Mouse (Mus musculus): ENCODE measurements around the gene Tnnt3. TPM values are rescaled to one million over a fixed set of nuclear protein-coding genes. Genes with fewer than 3 reads are reported as not detected.

Tnnt3 gene
- polyA plus RNA-seq, 1 experiment: 1.6 TPM

DNA sequence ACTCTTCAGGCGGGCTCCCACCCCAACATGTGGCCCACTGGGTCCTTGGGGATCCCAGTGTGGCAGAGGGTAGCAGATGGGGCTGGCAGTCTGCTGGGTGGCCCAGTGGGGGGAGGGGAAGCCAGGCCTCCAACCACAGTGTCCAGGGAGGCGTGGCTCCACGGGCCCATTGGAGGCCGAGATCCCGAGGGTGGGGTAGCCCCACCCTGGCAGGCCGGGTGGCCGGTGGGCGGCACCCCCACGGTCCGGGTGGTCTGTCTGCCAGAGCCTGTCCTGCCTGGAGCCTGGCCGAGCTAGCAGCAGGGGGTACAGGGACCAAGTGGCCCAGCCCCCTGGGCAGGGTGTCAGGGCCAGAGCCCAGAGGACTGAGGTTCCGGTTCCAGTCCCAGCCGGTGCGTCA is 23.8 kb upstream of the Tnnt3 start:
- Histone ChIP-seq H3K4me1 (ENCODE audit: control insufficient read depth, insufficient read depth, insufficient read length) (peaks cover 18% of the 10 kb centered on the region), H3K36me3 (ENCODE audit: control insufficient read depth, insufficient read depth, low read length) (peaks cover 23% of the 10 kb centered on the region), H3K4me3 (ENCODE audit: extremely low read depth, insufficient read depth, insufficient read length) (no peak overlapping the region), H3K27ac (ENCODE audit: insufficient read depth, low read length) (no peak overlapping the region), H3K27me3 (ENCODE audit: control insufficient read depth, insufficient read depth, low read length) (no peaks in the 10 kb centered on the region)
- 87% methylated on average over 14 of the region's 14 CpGs for WGBS
- no peak for TF ChIP-seq CTCF (IDR thresholded peaks at IDR 0.05; ENCODE audit: extremely low read depth, insufficient read depth, insufficient read length, insufficient replicate concordance)
- DNase-seq (ENCODE audit: low read depth in 1 of 2, low spot score in 2 of 2): no peak

DNA sequence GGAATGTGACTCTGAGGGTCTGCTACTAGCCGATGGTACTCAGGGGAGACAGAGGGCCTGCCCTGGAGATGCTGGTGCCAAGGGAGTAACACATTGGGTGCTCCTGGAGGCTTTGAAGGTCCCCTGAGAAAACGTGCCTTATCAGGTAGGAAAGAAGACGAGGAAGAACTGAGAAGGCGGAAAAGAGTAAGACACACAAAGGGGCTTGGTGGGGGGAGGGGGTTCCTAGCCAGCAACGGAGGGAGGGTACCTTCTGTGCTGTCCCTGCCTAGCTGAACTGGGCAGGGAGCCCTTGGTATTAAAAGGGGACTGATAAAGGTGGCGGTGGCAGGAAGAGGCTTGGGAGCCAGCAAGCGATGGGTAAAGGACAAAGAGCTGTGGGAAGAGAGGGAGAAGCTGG is 23.0 kb upstream of the Tnnt3 start:
- DNase-seq (ENCODE audit: low read depth in 1 of 2, low spot score in 2 of 2): no peak
- Histone ChIP-seq H3K27ac (ENCODE audit: insufficient read depth, low read length) (no peak overlapping the region), H3K4me3 (ENCODE audit: extremely low read depth, insufficient read depth, insufficient read length) (no peak overlapping the region), H3K36me3 (ENCODE audit: control insufficient read depth, insufficient read depth, low read length) (peaks cover 17% of the 10 kb centered on the region), H3K27me3 (ENCODE audit: control insufficient read depth, insufficient read depth, low read length) (no peaks in the 10 kb centered on the region), H3K4me1 (ENCODE audit: control insufficient read depth, insufficient read depth, insufficient read length) (peaks cover 15% of the 10 kb centered on the region)
- 90% methylated on average over 7 of the region's 7 CpGs for WGBS
- TF ChIP-seq POLR2A (IDR thresholded peaks at IDR 0.05; ENCODE audit: low read depth, low read length) (no peak), CTCF (IDR thresholded peaks at IDR 0.05; ENCODE audit: extremely low read depth, insufficient read depth, insufficient read length, insufficient replicate concordance) (no peak)

DNA sequence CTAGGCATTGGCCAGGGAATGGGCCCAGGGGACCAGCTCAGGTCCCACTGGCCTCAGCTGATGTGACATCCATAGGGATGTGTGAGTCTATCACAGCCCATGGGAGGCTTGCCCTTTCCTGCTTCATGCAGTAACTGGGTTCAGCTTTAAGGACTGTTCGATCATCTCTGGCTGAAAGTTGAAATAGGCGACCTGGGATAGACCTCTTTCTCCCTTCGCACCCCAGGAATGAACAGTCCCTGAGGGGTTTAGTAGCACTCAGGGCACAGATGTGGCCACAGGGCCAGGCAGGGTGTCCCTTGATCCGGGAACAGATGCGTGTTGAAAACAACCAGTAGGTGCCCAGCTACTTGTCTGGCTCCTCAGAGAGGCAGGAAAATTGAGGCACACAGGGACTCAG is 22.4 kb upstream of the Tnnt3 start:
- no peak overlapping the region for H3K27ac ChIP-seq (ENCODE audit: insufficient read depth, low read length)
- no peak for TF ChIP-seq CTCF (IDR thresholded peaks at IDR 0.05; ENCODE audit: extremely low read depth, insufficient read depth, insufficient read length, insufficient replicate concordance)
- no peak for TF ChIP-seq POLR2A (IDR thresholded peaks at IDR 0.05; ENCODE audit: low read depth, low read length)
- WGBS: 84% methylated on average over 5 of the region's 5 CpGs
- peaks cover 11% of the 10 kb centered on the region for H3K4me1 ChIP-seq (ENCODE audit: control insufficient read depth, insufficient read depth, insufficient read length)
- peaks cover 15% of the 10 kb centered on the region for H3K36me3 ChIP-seq (ENCODE audit: control insufficient read depth, insufficient read depth, low read length)
- DNase-seq (ENCODE audit: low read depth in 1 of 2, low spot score in 2 of 2): no peak
- H3K27me3 ChIP-seq (ENCODE audit: control insufficient read depth, insufficient read depth, low read length): no peaks in the 10 kb centered on the region
- H3K4me3 ChIP-seq (ENCODE audit: extremely low read depth, insufficient read depth, insufficient read length): no peak overlapping the region

DNA sequence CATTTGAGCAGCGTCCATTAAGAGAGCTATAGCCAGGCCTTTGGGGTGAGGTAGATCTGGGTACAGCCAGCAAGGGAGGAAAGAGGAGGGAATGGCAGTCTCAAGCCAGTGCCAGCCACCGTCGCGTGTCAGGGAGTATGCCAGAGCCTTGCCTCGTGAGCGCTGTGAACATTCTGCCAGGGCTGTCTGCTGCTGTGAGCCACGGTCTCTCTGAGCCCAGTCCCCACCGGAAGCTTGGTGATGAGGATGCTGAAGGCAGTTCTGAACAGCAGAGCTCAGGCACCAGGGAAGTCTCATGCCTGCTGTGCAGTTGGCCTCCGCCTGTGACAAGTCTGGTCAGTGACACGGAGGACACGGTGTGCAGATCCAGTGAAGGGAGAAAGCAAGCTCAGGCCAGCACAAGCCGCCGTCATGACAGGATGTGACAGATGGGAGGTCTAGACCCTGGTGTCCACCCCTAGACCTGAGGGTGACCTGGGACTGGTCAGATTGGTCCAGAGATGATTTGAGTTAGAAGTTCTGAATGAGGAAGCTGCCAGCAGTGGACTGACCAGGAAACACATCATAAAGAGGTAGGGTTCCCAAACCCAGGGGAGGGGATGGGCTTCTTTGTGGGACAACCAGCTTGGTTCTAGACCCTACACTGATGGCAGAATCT is 21.7 kb upstream of the Tnnt3 start:
- H3K36me3 ChIP-seq (ENCODE audit: control insufficient read depth, insufficient read depth, low read length): peaks cover 11% of the 10 kb centered on the region
- H3K27me3 ChIP-seq (ENCODE audit: control insufficient read depth, insufficient read depth, low read length): no peaks in the 10 kb centered on the region
- 87% methylated on average over 13 of the region's 13 CpGs for WGBS
- no peak overlapping the region for H3K27ac ChIP-seq (ENCODE audit: insufficient read depth, low read length)
- TF ChIP-seq POLR2A (IDR thresholded peaks at IDR 0.05; ENCODE audit: low read depth, low read length): no peak
- TF ChIP-seq CTCF (IDR thresholded peaks at IDR 0.05; ENCODE audit: extremely low read depth, insufficient read depth, insufficient read length, insufficient replicate concordance): no peak
- H3K4me1 ChIP-seq (ENCODE audit: control insufficient read depth, insufficient read depth, insufficient read length): peaks cover 6% of the 10 kb centered on the region; the same call in 1 of the 2 replicates
- no peak overlapping the region for H3K4me3 ChIP-seq (ENCODE audit: extremely low read depth, insufficient read depth, insufficient read length)
- DNase-seq (ENCODE audit: low read depth in 1 of 2, low spot score in 2 of 2): no peak

DNA sequence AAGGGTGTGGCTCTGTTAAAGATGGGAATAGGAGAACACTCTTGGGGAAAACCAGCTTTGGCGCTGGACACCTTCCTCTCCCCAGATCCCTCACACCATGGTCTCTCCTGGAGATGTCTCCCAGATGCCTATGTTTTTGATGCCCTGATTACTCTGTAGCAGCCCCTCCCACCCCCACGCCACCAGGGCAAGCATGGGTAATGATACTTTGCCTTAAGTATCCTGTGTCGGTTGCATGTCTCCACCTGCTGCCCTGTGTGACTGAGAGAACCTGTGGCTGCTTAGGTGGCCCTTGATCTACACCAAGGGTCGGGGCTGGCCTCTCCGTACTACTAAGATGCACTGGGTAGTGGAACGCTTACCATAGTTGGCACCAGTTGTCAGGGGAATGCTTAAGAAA is 20.6 kb upstream of the Tnnt3 start:
- no peak overlapping the region for H3K4me3 ChIP-seq (ENCODE audit: extremely low read depth, insufficient read depth, insufficient read length)
- no peak for TF ChIP-seq CTCF (IDR thresholded peaks at IDR 0.05; ENCODE audit: extremely low read depth, insufficient read depth, insufficient read length, insufficient replicate concordance)
- no peak for TF ChIP-seq POLR2A (IDR thresholded peaks at IDR 0.05; ENCODE audit: low read depth, low read length)
- H3K36me3 ChIP-seq (ENCODE audit: control insufficient read depth, insufficient read depth, low read length): peaks cover 1% of the 10 kb centered on the region
- H3K4me1 ChIP-seq (ENCODE audit: control insufficient read depth, insufficient read depth, insufficient read length): peaks cover 2% of the 10 kb centered on the region; the same call in 1 of the 2 replicates
- 88% methylated on average over 6 of the region's 6 CpGs for WGBS
- no peak overlapping the region for H3K27ac ChIP-seq (ENCODE audit: insufficient read depth, low read length)
- DNase-seq (ENCODE audit: low read depth in 1 of 2, low spot score in 2 of 2): no peak
- no peaks in the 10 kb centered on the region for H3K27me3 ChIP-seq (ENCODE audit: control insufficient read depth, insufficient read depth, low read length)

DNA sequence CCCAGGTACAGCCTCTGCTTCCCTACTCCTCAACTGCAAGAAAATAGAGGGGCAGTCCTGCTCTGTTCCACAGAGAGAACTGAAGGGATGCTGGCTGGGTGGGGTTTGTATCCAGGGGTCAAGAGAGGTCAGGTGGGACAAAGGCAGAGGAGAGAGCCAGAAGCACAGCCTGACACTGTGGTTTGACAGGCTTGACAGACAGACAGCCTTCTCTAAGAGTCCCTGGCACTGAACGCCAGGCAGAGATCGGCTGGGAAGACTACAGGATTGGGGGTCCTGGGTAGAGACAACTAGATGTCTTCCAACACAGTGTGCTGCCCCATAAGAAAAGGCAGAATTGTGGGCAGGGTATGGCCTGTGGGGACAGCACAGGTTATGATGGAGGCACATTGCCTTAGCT is 20.1 kb upstream of the Tnnt3 start:
- DNase-seq (ENCODE audit: low read depth in 1 of 2, low spot score in 2 of 2): no peak
- Histone ChIP-seq H3K27me3 (ENCODE audit: control insufficient read depth, insufficient read depth, low read length) (no peaks in the 10 kb centered on the region), H3K36me3 (ENCODE audit: control insufficient read depth, insufficient read depth, low read length) (peaks cover 1% of the 10 kb centered on the region), H3K27ac (ENCODE audit: insufficient read depth, low read length) (no peak overlapping the region), H3K4me1 (ENCODE audit: control insufficient read depth, insufficient read depth, insufficient read length) (peaks cover 2% of the 10 kb centered on the region; the same call in 1 of the 2 replicates), H3K4me3 (ENCODE audit: extremely low read depth, insufficient read depth, insufficient read length) (no peak overlapping the region)
- WGBS: 90% methylated on average over 2 of the region's 2 CpGs
- TF ChIP-seq CTCF (IDR thresholded peaks at IDR 0.05; ENCODE audit: extremely low read depth, insufficient read depth, insufficient read length, insufficient replicate concordance) (no peak), POLR2A (IDR thresholded peaks at IDR 0.05; ENCODE audit: low read depth, low read length) (no peak)

DNA sequence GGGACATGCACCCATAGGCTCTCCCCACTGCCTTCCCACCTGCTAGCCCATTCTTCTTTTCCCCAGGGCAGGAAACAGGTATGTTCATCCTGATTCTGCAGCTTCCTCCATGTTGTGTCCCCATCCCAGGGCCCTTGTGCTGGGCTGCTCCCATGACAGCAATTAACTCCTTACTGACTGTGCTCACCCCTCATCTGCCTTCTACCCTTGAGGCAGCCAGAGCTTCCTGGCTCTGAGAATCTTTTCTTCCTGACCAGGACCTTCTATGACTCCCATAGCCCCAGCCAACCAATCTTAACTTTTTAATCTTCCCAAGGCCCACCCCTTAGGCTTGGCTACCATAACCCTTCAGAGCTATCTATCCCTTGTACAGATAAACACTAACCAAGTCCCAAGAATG is 19.3 kb upstream of the Tnnt3 start:
- DNase-seq (ENCODE audit: low read depth in 1 of 2, low spot score in 2 of 2): no peak
- Histone ChIP-seq H3K4me1 (ENCODE audit: control insufficient read depth, insufficient read depth, insufficient read length) (no peaks in the 10 kb centered on the region; the same call in 1 of the 2 replicates), H3K27me3 (ENCODE audit: control insufficient read depth, insufficient read depth, low read length) (no peaks in the 10 kb centered on the region), H3K27ac (ENCODE audit: insufficient read depth, low read length) (no peak overlapping the region), H3K36me3 (ENCODE audit: control insufficient read depth, insufficient read depth, low read length) (peaks cover 3% of the 10 kb centered on the region), H3K4me3 (ENCODE audit: extremely low read depth, insufficient read depth, insufficient read length) (no peak overlapping the region)
- TF ChIP-seq CTCF (IDR thresholded peaks at IDR 0.05; ENCODE audit: extremely low read depth, insufficient read depth, insufficient read length, insufficient replicate concordance): no peak
- TF ChIP-seq POLR2A (IDR thresholded peaks at IDR 0.05; ENCODE audit: low read depth, low read length): no peak
